Mouse (Mus musculus) layer of hippocampus, adult 9-11 months (tissue): ENCODE data around the gene Nwd2.

ENCODE experiments used
- DNase-seq: peaks from one replicate; pipeline ENCODE4 v3.0.0; 2022

Gene Nwd2

GRCm38 (mm10) chr5:63649070-63649532 lies at the start of gene Nwd2:
Gene Nwd2 (plus strand): TSS chr5:63649102.
- peak; percentile 26 for DNase-seq

- DNase-seq, result peak; percentile 53
Measured at GRCm38 (mm10) chr5:63607447-63607846, 41.5 kb upstream of the Nwd2 start.

GRCm38 (mm10) chr5:63616792-63617668 lies 31.9 kb upstream of the Nwd2 start:
- no peak for DNase-seq

DNA sequence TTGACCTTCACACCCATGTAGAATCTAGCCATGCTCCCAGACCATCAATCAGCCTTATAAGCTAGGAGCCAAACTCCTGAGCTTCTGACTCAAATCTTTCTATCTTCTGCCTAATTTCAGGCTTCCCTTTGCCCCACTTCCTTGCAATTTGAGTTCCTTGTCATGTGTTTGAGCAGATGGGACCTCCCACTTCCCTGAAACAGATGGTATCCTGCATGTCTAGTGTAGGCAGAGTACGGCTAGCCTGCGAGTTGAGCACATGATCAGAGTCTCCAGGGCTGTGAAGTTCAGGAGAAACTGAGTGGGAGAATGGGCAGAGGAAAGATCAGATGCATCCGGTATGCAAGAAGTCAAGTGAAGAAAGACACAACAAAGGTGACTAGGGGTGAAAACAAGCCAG lies 24.8 kb upstream of the Nwd2 start:
- peak; percentile 89 for DNase-seq

DNA sequence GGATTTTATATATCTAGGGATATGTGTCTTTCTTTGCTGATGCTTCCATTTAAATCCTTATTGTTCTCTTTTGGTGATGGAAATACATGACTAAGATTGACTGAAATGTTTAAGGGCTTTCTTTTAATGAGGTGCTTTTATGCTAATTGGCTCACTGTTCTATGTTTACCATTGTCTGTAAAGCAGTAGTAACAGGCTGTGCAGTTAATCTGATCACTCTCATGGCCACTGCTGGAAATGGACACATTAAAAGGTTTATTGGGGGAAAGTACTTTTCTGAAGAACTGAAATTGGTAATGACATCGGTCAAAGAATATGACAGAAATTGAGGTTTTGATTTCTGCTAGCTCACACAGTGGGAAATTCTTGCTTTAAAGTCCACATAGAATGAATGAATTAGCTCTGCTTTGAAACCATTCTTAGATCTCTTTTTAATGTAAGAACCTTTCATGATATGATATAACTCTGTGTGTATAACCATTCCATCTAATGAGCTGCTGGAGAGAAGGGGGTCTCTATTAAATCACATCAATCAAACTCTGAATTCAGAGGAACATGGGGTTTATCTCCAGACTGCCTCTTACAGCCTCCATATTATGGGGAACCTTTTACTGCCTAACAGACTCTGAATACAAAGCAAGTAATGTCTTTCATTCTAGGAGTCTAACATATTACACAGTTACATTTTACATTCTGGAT lies 20.9 kb upstream of the Nwd2 start:
- DNase-seq, result no peak

DNA sequence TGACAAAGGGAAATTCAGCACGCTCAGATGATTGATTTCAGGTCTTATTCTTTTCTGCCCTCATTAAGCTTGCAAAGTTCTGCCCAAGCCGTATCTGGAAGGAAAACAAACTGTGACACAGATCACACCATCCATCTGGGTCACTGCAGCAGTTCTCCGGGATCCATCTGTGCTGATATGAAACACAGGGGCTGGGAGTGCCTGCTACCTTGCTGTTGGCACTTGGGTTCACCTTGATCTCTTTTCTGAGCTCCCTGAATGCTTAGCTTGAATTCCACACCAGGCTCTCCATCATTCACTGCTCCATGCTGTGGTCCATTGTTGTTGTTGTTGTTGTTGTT lies 20.4 kb upstream of the Nwd2 start:
- no peak for DNase-seq

GRCm38 (mm10) chr5:63634636-63635035 lies 14.3 kb upstream of the Nwd2 start:
- no peak for DNase-seq

DNA sequence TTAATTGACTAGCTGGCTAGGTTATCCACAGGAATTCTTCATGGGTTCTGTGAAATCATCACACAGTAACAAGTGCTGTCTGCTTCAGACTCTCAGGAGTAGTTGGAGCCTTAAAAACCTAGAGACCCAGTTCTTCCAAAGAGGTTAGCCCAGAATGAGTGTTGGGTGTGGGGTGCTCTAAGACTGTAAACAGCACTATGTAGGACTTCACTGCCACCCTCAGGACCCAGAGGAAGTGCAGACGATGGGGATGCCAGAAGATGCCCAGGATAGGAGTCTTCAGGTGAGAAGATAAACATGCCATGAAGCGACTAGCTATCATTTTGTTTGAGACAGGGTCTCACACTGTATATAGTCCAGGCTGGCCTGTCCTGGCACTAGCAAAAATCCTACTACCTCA lies 715 bp upstream of the Nwd2 start:
- DNase-seq, result peak; percentile 43

DNA sequence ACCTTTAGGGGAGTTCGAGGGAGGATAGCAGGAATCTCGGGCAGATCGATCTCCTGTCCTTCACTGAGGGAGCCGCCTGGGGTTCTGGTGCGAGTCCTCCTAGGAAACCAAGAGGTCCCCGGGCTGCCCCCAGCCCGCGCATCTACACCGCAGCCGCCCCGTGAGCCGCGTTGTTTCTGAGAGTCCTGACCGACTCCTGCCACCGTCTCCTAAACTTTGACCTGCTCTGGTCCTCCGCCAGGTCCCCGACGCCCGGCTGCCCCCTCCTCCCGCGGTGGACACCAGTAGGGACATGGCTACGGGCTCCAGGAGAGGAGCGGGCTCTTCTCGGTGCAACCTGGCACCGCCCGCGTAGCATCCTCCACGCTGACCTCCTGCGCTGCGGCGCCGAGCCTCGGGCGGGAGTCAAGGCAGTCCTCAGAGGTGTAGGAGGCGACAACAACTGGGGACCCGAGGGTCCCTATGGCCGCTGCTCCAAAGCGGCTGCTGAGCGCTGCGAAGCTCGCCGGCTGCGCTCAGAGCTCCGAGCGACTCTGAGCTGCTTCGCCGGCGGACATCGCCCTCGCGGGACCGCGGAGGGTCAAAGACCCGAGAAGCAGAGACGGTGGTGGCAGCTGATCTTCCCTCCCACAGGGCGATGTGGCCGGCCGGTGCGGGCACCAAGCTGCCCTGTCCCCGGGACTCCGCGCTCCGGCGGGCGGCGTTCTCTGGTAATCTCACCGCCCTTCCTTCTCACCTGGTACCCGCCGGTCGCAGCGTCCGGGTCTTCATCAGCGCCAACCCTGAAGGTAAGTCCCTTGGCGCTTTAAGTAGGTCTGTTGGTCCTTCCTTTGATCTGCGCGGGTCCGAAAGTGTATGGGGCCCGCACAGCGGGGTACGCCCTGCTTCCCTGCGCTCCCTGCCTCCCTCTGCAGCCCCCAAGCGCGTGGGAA lies 897 bp downstream of the Nwd2 start:
- DNase-seq, result no peak

DNA sequence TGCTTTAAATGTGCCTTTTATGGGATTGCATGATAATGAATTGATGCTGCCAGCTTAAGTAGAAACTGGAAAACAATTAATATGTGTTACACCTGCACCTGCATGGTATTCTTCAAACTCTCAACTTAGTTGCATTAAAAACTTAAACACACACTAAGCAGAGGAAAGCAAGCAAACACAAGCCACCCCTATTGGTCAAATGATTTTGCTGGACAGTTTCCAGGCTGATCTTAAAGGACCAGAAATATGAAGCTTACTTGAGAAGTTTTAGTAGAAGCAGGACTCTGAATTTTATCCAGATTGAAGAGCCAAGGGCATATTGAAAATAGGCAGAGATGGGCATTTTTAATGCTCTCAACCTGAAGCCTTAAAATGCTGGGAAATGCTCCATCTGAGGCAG lies 2.9 kb downstream of the Nwd2 start:
- no peak for DNase-seq

DNA sequence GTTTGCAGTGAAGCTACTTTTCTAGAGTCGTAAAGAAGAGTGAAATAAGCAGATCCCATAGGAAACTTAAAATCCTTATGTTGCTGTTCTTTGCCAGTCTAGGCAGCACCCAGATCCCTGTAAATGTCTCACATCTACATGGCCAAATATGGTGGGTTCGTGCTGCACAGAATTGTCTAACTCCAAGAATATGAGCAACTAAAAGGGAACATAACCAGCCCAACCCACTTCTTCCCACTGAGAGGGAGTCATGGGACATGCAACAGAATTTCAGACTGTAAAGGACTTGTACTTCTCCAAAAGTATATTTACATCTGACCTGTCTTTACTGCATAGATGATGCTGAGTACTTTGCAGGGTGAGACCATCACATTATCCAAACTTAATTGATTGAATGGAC lies 3.8 kb downstream of the Nwd2 start:
- no peak for DNase-seq

DNA sequence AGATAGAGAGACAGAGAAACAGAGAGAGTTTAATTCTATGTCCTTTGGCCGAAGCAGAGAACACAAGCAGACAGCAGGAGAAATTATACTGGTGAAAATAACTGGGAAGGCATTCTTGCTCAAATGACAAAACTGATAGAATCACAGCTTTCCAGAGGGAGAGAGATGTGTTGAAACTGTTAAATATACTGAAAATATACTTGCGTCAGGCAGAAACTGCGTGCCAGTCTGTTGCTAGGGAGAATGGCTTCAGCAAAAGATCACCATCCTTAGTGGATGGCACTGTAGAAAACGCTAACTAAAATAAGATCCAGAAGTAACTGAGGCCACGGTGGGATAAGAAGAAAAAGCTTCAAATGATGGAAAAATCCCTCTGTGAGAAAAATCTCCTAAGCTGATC lies 18.0 kb downstream of the Nwd2 start:
- peak; percentile 12 for DNase-seq

- no peak for DNase-seq
Measured at GRCm38 (mm10) chr5:63675934-63676333, 27.0 kb downstream of the Nwd2 start.

DNA sequence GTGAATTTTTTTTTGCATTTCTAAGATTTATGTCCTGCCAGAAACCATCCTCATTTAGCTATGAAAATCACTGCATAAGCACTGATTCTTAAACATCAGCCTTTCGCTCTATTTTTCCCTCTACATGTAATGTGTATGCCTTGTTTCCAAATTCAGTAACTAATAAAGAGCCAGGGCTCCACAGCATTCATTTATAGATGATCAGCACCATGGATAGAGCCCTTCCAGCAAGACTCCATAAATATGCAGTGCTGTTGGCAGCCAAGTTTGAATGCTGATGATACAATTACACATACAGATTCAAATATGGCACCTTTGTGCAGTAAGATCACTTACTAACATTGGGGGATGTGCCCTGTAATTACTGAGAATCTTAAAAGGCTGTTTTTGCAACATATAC lies 40.2 kb downstream of the Nwd2 start:
- no peak for DNase-seq

DNA sequence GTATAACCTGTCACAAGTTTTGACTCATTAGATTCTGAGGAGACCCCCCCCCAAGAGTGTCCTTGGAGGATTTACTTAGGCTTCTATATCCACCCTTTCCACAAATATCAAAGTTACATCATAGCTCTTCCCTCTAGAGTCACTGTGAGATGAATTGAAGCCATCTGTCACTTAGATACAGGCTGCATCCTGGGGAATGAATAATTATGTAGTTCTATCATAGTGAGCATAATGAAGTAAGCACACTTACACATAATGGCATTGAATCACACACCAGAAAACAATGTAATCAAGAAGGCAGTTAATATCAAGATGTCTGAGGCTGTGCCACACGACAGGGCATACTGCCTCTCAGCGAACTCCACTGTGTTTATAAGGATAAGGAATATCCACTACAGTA lies 47.9 kb downstream of the Nwd2 start:
- peak; percentile 15 for DNase-seq

DNA sequence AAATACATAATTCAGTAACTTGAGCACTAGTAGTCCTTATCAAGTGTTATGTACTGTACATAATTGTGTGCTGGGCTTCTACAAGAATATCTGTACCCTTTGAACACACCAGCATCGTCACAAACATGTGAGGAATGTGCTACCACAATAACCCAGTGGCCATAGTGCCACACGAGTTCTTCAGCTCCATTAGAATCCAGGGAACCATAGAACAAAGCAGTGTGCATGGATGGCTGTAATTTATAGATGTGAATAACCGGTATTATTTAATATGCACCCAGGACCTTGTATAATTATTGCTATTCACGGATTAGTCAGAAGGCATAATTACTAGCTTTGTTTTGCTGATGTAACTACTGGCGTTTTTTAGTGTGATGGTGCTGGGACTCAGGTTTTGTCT lies 48.3 kb downstream of the Nwd2 start:
- DNase-seq, result no peak

DNA sequence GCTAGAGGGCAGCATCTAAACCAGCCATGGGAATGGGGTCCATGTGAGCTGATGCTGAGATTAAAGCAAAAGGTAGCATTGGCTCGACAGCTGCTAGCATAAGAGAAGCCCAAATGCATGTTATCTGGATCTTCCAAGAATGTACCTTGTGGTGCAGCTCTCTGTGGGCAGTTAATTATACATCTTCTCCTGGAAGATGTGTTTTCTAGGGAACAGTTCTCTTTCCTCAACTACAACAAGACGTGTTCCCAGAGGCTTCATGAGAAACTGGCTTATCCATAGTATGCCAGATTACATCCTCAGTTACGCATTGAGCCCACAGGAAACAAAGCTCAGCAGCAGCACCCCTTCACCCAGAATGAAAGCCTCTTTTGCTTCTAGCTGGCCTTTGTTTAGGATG lies 80.1 kb downstream of the Nwd2 start:
- DNase-seq, result no peak

- DNase-seq, result no peak
Measured at GRCm38 (mm10) chr5:63735521-63735920, 86.6 kb downstream of the Nwd2 start.

- DNase-seq, result no peak
Measured at GRCm38 (mm10) chr5:63743426-63743825, 94.5 kb downstream of the Nwd2 start.

DNA sequence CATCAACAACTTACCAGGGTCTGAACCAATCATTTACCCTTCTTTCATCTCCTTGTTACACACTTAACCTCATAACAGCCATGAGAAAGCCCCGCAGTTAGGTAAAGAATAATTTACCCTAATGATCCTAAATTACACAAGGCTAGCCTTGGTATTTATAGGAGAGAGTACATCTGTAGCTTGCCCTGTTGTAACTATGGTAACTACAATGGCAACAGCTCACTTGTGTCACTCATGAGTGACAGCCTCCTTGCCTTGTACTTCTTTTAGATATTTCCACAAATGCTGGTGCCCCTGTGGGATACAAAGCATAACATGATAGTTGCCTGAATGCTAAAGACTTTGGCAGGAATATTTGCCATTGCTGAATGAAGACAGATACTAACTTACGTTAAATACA lies 99.4 kb downstream of the Nwd2 start:
- no peak for DNase-seq

DNA sequence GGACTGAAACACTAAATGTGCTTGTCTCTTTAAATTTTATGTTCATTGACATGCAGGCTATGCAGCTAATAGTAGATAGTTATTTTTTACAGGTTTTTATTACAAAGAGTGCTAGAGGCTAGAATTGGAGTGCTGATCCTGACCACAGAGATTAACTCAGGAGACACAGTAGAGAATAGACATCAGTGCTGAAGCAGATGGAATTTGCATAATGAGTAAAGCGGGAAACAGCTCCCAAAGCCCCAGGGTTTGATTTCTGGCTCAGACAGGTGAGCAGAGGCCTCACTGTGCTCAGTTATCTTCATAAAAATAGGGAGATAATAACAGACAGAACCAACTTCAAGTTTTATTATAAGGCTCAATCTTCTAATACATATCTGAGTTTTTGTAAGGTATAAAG lies 99.9 kb downstream of the Nwd2 start:
- no peak for DNase-seq

DNA sequence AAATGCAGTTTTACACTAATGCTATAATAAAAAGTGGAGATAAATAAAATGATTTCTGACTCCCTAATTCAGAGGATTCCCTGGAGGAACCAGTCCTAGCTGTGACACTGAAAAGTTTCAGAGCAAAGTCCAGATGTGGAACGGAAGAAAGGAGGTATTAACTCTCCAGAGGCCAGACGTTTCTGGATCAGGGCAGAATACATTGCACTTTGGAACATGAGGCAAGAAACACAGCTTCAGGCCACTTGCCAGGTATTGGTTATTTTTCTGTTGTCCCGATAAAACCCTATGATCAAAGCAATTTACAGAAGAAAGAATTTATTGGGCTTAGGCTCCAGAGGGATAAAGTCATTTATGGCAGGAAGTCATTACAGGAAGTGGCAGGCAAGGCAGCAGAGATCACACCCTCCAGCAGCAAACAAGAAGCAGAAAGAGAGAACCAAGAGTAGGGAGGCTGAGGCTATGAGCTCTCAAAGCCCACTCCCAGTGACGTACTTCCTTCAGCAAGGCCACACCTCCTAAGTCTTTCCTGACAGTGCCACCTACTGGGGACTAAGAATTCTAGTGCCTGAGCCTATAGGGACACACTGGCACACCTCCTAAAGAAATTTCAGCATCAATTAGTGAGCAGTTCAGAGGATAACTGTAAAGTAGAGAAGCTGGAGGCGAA lies 106.3 kb downstream of the Nwd2 start:
- no peak for DNase-seq

- DNase-seq, result no peak
Measured at GRCm38 (mm10) chr5:63755938-63756337, 107.0 kb downstream of the Nwd2 start.
